Mouse (Mus musculus) lung, postnatal 10 days (tissue): ENCODE measurements around the gene Aldh1l1.

ENCODE experiments used
- DNase-seq: peaks from one replicate; pipeline ENCODE4 v3.0.0; 2021

The Aldh1l1 gene

GRCm38 (mm10) chr6:90600351-90600750, 114.1 kb downstream of the Aldh1l1 start:
- DNase-seq: no peak

GRCm38 (mm10) chr6:90601736-90602135, 115.5 kb downstream of the Aldh1l1 start:
- no peak for DNase-seq

- no peak for DNase-seq
Observed at GRCm38 (mm10) chr6:90602304-90602703, 116.1 kb downstream of the Aldh1l1 start.

GRCm38 (mm10) chr6:90603126-90603525, 116.9 kb downstream of the Aldh1l1 start:
- DNase-seq: no peak

- DNase-seq: no peak
Observed at GRCm38 (mm10) chr6:90604130-90604529, 117.9 kb downstream of the Aldh1l1 start.

- peak; percentile 96 for DNase-seq
Observed at GRCm38 (mm10) chr6:90604533-90605297, 118.5 kb downstream of the Aldh1l1 start, which contains the start of gene Slc41a3. Gene Slc41a3, plus strand, starts transcription at chr6:90604725.

- no peak for DNase-seq
Observed at GRCm38 (mm10) chr6:90605298-90605665, 119.1 kb downstream of the Aldh1l1 start.

- DNase-seq: peak; percentile 73
Observed at GRCm38 (mm10) chr6:90606538-90606937, 120.3 kb downstream of the Aldh1l1 start.

- peak; percentile 70 for DNase-seq
Observed at GRCm38 (mm10) chr6:90607196-90607595, 121.0 kb downstream of the Aldh1l1 start.

GRCm38 (mm10) chr6:90608186-90608585, 122.0 kb downstream of the Aldh1l1 start:
- DNase-seq: peak; percentile 54

GRCm38 (mm10) chr6:90610248-90610647, 124.0 kb downstream of the Aldh1l1 start:
- DNase-seq: no peak

GRCm38 (mm10) chr6:90613277-90613676, 127.0 kb downstream of the Aldh1l1 start:
- no peak for DNase-seq

GRCm38 (mm10) chr6:90615362-90615761, 129.1 kb downstream of the Aldh1l1 start:
- no peak for DNase-seq

- DNase-seq: no peak
Observed at GRCm38 (mm10) chr6:90615991-90616390, 129.8 kb downstream of the Aldh1l1 start.

GRCm38 (mm10) chr6:90616481-90616880, 130.3 kb downstream of the Aldh1l1 start:
- DNase-seq: no peak

GRCm38 (mm10) chr6:90618274-90618673, 132.0 kb downstream of the Aldh1l1 start:
- DNase-seq: peak; percentile 40

GRCm38 (mm10) chr6:90618821-90619636, 132.8 kb downstream of the Aldh1l1 start:
- DNase-seq: peak; percentile 52

GRCm38 (mm10) chr6:90619936-90620335, 133.7 kb downstream of the Aldh1l1 start:
- no peak for DNase-seq

- no peak for DNase-seq
Observed at GRCm38 (mm10) chr6:90620791-90621583, 134.8 kb downstream of the Aldh1l1 start.

- DNase-seq: no peak
Observed at GRCm38 (mm10) chr6:90621584-90621890, 135.3 kb downstream of the Aldh1l1 start.

- DNase-seq: peak; percentile 24
Observed at GRCm38 (mm10) chr6:90622758-90623455, 136.7 kb downstream of the Aldh1l1 start.

- no peak for DNase-seq
Observed at GRCm38 (mm10) chr6:90623456-90623836, 137.2 kb downstream of the Aldh1l1 start.

- peak; percentile 88 for DNase-seq
Observed at GRCm38 (mm10) chr6:90624184-90624583, 138.0 kb downstream of the Aldh1l1 start.
